Mouse (Mus musculus): ENCODE results near the gene Tex9. TPM values are rescaled to one million over a fixed set of nuclear protein-coding genes. Genes with fewer than 3 reads are reported as not detected.

The Tex9 gene
- polyA plus RNA-seq, 1 experiment from 2014 or later, result 17.9 TPM

- H3K27ac ChIP-seq (ENCODE audit: low read depth, low read length), result peak overlapping the region; percentile 94
- H3K4me2 ChIP-seq, result peak overlapping the region; percentile 88
- ATAC-seq (replicated peaks; ENCODE audit: low FRiP score) (peak; percentile 81), DNase-seq (ENCODE audit: low spot score) (peak; percentile 51)
- no peaks in the 10 kb centered on the region for H3K9me3 ChIP-seq (ENCODE audit: control insufficient read depth, low read length)
- H3K9ac ChIP-seq (ENCODE audit: low read depth, low read length), result peak overlapping the region; percentile 30
- WGBS, result 34% methylated on average over 8 of the region's 8 CpGs
- H3K36me3 ChIP-seq (ENCODE audit: control insufficient read depth, insufficient read depth, low read length), result peaks cover 9% of the 10 kb centered on the region
- H3K27me3 ChIP-seq (replicated peaks; ENCODE audit: control insufficient read depth, insufficient read depth, low read length), result no peaks in the 10 kb centered on the region
- peaks cover 12% of the 10 kb centered on the region for H3K4me1 ChIP-seq (replicated peaks; ENCODE audit: control insufficient read depth, insufficient read depth, low read length)
- peak overlapping the region; percentile 37 for H3K4me3 ChIP-seq (ENCODE audit: low read depth, low read length)
These were observed 50.8 kb downstream of the Tex9 start for GRCm38 (mm10) chr9:72440948-72441926.

DNA sequence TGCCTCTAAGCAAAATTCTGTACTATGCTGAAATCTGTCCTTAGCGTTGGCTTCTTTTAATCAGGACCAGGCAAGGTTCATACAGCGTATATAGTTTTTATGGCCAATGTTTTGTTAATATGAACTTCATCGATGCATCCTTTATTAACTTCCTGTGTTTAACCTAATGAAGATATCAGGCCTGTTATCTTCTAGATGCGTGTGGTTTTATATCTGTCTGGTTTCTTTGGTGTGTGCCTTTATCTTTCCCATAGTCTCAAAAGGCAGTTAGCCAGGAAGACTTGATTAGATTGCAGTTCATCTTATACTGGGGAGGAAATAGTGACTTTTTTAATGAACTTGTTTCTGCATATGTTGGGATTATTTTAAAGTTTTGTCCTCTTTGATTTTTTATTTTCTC, 51.7 kb downstream of the Tex9 start:
- WGBS, result 68% methylated on average over 4 of the region's 4 CpGs
- H3K27me3 ChIP-seq (replicated peaks; ENCODE audit: control insufficient read depth, insufficient read depth, low read length), result no peaks in the 10 kb centered on the region
- H3K27ac ChIP-seq (ENCODE audit: low read depth, low read length), result peak overlapping the region; percentile 14; the same call in 1 of the 2 replicates
- ATAC-seq (replicated peaks; ENCODE audit: low FRiP score), result no peak
- no peak overlapping the region for H3K9ac ChIP-seq (ENCODE audit: low read depth, low read length)
- peaks cover 12% of the 10 kb centered on the region for H3K4me1 ChIP-seq (replicated peaks; ENCODE audit: control insufficient read depth, insufficient read depth, low read length)
- H3K9me3 ChIP-seq (ENCODE audit: control insufficient read depth, low read length), result no peaks in the 10 kb centered on the region
- peak overlapping the region; percentile 74 for H3K4me3 ChIP-seq (ENCODE audit: low read depth, low read length)
- no peak for DNase-seq (ENCODE audit: low spot score)
- H3K36me3 ChIP-seq (ENCODE audit: control insufficient read depth, insufficient read depth, low read length), result peaks cover 7% of the 10 kb centered on the region; the same call in 1 of the 2 replicates
- peak overlapping the region; percentile 88 for H3K4me2 ChIP-seq

DNA sequence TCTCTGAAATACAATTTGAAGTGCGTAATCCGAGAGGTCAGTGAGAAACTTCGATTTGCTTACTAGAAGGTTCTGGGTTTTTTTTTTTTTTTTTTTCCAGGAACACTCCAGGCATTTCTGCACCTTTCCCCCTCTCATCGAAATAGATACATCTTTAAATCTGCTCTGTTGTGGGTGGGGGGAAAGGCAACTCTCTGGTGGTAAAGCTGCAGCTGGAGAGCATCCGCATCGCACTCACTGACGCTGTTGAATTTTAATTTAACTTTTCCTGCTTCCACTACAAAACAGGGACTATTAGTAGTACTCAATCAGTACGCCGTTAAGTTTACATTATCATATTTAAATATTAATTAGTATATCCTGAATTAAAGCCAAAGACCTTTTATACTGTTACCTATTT, 53.3 kb downstream of the Tex9 start:
- Histone ChIP-seq H3K4me1 (replicated peaks; ENCODE audit: control insufficient read depth, insufficient read depth, low read length) (peaks cover 12% of the 10 kb centered on the region), H3K9ac (ENCODE audit: low read depth, low read length) (peak overlapping the region; percentile 78), H3K27me3 (replicated peaks; ENCODE audit: control insufficient read depth, insufficient read depth, low read length) (no peaks in the 10 kb centered on the region), H3K36me3 (ENCODE audit: control insufficient read depth, insufficient read depth, low read length) (peaks cover 4% of the 10 kb centered on the region; the same call in 1 of the 2 replicates), H3K9me3 (ENCODE audit: control insufficient read depth, low read length) (no peaks in the 10 kb centered on the region), H3K27ac (ENCODE audit: low read depth, low read length) (peak overlapping the region; percentile 79), H3K4me2 (peak overlapping the region; percentile 88), H3K4me3 (ENCODE audit: low read depth, low read length) (peak overlapping the region; percentile 74)
- WGBS, result 4% methylated on average over 9 of the region's 9 CpGs
- no peak for DNase-seq (ENCODE audit: low spot score)
- ATAC-seq (replicated peaks; ENCODE audit: low FRiP score), result no peak

- Histone ChIP-seq H3K4me3 (ENCODE audit: low read depth, low read length) (peak within 1 kb of the TSS; percentile 74), H3K27ac (ENCODE audit: low read depth, low read length) (peak within 1 kb of the TSS; percentile 79), H3K4me2 (peak within 1 kb of the TSS; percentile 88), H3K36me3 (ENCODE audit: control insufficient read depth, insufficient read depth, low read length) (no peaks in the 10 kb centered on the region), H3K27me3 (replicated peaks; ENCODE audit: control insufficient read depth, insufficient read depth, low read length) (no peaks in the 10 kb centered on the region), H3K9ac (ENCODE audit: low read depth, low read length) (peak within 1 kb of the TSS; percentile 78), H3K9me3 (ENCODE audit: control insufficient read depth, low read length) (no peaks in the 10 kb centered on the region), H3K4me1 (replicated peaks; ENCODE audit: control insufficient read depth, insufficient read depth, low read length) (peaks cover 12% of the 10 kb centered on the region)
- DNase-seq (ENCODE audit: low spot score) (peak; percentile 94), ATAC-seq (replicated peaks; ENCODE audit: low FRiP score) (peak; percentile 92)
- 2% methylated on average over 43 of the region's 43 CpGs for WGBS
These were observed 54.0 kb downstream of the Tex9 start, which contains the start of gene Mns1 for GRCm38 (mm10) chr9:72437822-72438701. Mns1 (plus strand) TSS chr9:72438011.

DNA sequence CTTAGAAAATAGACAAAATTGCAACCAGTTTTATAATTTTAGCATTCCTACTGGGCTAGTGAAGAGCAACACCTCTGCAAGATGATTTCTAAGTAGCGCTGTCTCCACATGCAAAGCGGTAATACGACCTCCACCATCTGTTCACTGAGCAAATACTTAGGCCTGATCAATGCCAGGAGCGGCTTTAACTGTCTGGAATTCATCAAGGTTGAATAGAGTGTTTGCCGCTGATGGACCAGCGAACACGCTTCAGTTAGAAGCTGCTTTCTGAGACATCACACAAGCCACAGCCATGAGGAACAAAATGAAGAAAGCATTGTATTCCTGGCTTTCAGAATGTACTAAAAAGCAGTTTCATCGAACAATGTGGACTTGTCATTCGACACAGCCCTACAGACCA, 57.1 kb downstream of the Tex9 start:
- H3K4me2 ChIP-seq, result peak overlapping the region; percentile 11; the same call in 1 of the 2 replicates

DNA sequence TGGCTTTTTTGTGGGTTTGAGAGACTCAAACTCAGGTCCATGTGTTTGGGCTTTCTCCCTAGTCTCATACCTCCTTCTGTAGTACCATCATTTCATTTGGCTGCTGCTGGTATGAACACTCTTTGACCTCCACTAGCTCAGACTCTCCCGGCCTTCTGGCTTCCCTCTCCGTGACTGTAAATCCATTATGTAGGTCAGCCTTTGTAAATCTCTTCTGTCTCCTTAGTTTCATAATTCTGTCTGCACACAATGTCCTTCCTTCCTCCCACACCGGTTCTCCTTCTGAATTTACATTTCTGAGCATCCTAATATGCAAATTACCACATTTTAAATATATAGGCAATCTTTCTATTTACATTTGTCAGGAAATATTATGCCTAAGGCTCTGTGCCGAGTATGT, 64.2 kb downstream of the Tex9 start:
- ATAC-seq (replicated peaks; ENCODE audit: low FRiP score), result no peak
- Histone ChIP-seq H3K27ac (ENCODE audit: low read depth, low read length) (no peak overlapping the region), H3K27me3 (replicated peaks; ENCODE audit: control insufficient read depth, insufficient read depth, low read length) (no peaks in the 10 kb centered on the region; the same call in 1 of the 2 replicates), H3K9me3 (ENCODE audit: control insufficient read depth, low read length) (no peaks in the 10 kb centered on the region), H3K4me1 (replicated peaks; ENCODE audit: control insufficient read depth, insufficient read depth, low read length) (0 out of 2 replicates have a peak, but pooled peaks cover 4% of the 10 kb centered on the region), H3K4me2 (no peak overlapping the region), H3K4me3 (ENCODE audit: low read depth, low read length) (no peak overlapping the region), H3K9ac (ENCODE audit: low read depth, low read length) (no peak overlapping the region), H3K36me3 (ENCODE audit: control insufficient read depth, insufficient read depth, low read length) (no peaks in the 10 kb centered on the region)
- DNase-seq (ENCODE audit: low spot score), result no peak
- 72% methylated on average over 4 of the region's 4 CpGs for WGBS

More for the DNA sequence above, 57.1 kb downstream of the Tex9 start:
- WGBS, result 78% methylated on average over 9 of the region's 9 CpGs
- no peak for DNase-seq (ENCODE audit: low spot score)
- no peak overlapping the region for H3K4me3 ChIP-seq (ENCODE audit: low read depth, low read length)
- H3K9ac ChIP-seq (ENCODE audit: low read depth, low read length), result no peak overlapping the region
- H3K36me3 ChIP-seq (ENCODE audit: control insufficient read depth, insufficient read depth, low read length), result no peaks in the 10 kb centered on the region
- no peak overlapping the region for H3K27ac ChIP-seq (ENCODE audit: low read depth, low read length)
- H3K9me3 ChIP-seq (ENCODE audit: control insufficient read depth, low read length), result no peaks in the 10 kb centered on the region
- no peaks in the 10 kb centered on the region for H3K27me3 ChIP-seq (replicated peaks; ENCODE audit: control insufficient read depth, insufficient read depth, low read length)
- H3K4me1 ChIP-seq (replicated peaks; ENCODE audit: control insufficient read depth, insufficient read depth, low read length), result peaks cover 9% of the 10 kb centered on the region
- no peak for ATAC-seq (replicated peaks; ENCODE audit: low FRiP score)

DNA sequence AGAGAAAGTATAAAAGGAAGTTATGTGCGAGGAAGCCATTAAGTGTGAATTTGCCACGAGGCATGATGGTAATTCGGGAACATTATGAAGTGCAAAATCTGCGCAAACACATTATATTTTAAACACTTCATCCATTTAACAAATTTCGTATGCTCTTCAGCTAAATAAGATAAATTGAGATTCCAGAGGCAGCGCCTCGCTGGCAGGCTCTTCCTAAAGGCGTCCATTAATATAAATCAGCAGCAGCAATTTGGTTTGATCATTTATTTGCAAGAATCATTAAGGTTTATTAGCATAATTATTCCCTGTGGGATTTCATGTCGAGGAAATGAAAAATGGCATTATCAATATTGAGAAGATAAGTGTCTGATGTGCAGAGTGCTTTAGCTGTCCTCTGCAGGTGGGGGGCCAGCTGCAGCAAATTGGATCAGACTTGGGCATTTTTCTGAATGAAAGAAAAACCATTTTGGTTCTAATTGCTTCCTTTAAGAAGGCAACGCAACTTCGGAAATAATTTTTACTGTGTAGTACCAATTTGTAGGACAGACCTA, 66.6 kb downstream of the Tex9 start:
- H3K27me3 ChIP-seq (replicated peaks; ENCODE audit: control insufficient read depth, insufficient read depth, low read length), result no peaks in the 10 kb centered on the region; the same call in 1 of the 2 replicates
- peaks cover 14% of the 10 kb centered on the region for H3K4me1 ChIP-seq (replicated peaks; ENCODE audit: control insufficient read depth, insufficient read depth, low read length)
- H3K36me3 ChIP-seq (ENCODE audit: control insufficient read depth, insufficient read depth, low read length), result no peaks in the 10 kb centered on the region
- no peak overlapping the region for H3K27ac ChIP-seq (ENCODE audit: low read depth, low read length)
- no peak overlapping the region for H3K9ac ChIP-seq (ENCODE audit: low read depth, low read length)
- DNase-seq (ENCODE audit: low spot score) (no peak), ATAC-seq (replicated peaks; ENCODE audit: low FRiP score) (no peak)
- H3K4me2 ChIP-seq, result no peak overlapping the region
- 79% methylated on average over 11 of the region's 11 CpGs for WGBS
- no peak overlapping the region for H3K4me3 ChIP-seq (ENCODE audit: low read depth, low read length)
- no peaks in the 10 kb centered on the region for H3K9me3 ChIP-seq (ENCODE audit: control insufficient read depth, low read length)

DNA sequence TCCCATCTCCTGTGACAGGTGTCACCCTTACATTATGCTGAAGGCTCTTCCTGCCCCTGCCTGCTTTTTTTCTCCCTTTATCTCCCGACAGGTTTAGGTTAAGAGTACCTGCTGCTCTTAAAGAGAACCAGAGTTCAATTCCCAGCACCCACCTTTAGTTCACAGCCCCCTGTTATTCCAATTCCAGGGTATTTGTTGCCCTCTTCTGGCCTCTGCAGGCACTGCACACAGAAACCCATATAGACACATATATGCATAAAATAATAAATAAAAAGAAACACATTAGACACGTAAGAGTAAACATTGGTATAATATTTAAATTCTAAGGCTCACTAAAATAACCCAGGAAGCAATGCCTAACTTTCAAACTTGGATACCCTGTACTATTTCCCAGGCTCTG, 69.3 kb downstream of the Tex9 start:
- no peaks in the 10 kb centered on the region for H3K36me3 ChIP-seq (ENCODE audit: control insufficient read depth, insufficient read depth, low read length)
- 92% methylated on average over 2 of the region's 2 CpGs for WGBS
- H3K4me2 ChIP-seq, result no peak overlapping the region
- H3K4me3 ChIP-seq (ENCODE audit: low read depth, low read length), result no peak overlapping the region
- no peaks in the 10 kb centered on the region; the same call in 1 of the 2 replicates for H3K27me3 ChIP-seq (replicated peaks; ENCODE audit: control insufficient read depth, insufficient read depth, low read length)
- DNase-seq (ENCODE audit: low spot score) (no peak), ATAC-seq (replicated peaks; ENCODE audit: low FRiP score) (no peak)
- H3K9ac ChIP-seq (ENCODE audit: low read depth, low read length), result no peak overlapping the region
- no peaks in the 10 kb centered on the region for H3K9me3 ChIP-seq (ENCODE audit: control insufficient read depth, low read length)
- H3K4me1 ChIP-seq (replicated peaks; ENCODE audit: control insufficient read depth, insufficient read depth, low read length), result peaks cover 16% of the 10 kb centered on the region
- H3K27ac ChIP-seq (ENCODE audit: low read depth, low read length), result no peak overlapping the region

Data from liver, embryonic 11.5 days (tissue).